Mouse (Mus musculus): ENCODE measurements at regions not wholly inside any gene's neighbourhood (a gene's known extent, or its start where the extent isn't known, plus 50 kb on each side); places are given as distances from the start of the nearest gene placed in this dataset.

DNA sequence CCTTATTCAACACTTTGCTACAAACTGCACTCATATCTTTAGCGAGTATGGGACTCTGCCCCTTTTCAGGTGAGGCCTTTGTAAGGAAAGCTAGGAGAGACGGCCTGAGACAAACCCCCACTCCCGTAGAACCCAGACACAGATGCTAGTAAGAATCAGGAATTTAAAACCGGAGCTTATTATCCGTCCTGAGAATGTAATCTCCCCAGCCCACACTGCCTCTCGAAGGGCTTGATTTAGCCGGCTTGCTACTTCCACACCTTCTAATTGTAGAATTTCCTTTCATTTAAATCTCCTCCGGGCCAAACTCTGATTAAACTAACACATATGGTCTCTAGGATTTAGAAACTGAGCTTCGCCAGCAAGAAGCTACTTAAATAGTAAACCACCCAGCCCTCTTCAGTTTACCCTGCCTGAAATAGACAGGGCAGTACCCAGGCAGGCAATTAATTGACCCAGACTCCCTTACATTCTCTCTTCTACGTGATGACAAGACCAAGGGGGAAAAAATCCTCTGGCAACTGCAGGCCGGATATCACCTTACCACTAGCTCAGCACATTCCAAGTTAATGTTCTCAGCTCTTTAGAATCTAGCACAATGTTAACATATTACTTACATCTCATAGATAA, 136.9 kb upstream of the B3galt2 start:
- TF ChIP-seq EP300 (IDR thresholded peaks at IDR 0.05; ENCODE audit: low read depth in 1 of 2, low read length in 2 of 2): no peak
- no peak for TF ChIP-seq CTCF (IDR thresholded peaks at IDR 0.05 in 2 of 3, conservative IDR thresholded peaks at IDR 0.05 in 1 of 3; ENCODE audit: control insufficient read depth in 1 of 3, insufficient read depth in 1 of 3, low read depth in 2 of 3, low read length in 3 of 3, poor library complexity in 1 of 3, severe bottlenecking in 1 of 3)
- TF ChIP-seq POLR2A (IDR thresholded peaks at IDR 0.05; ENCODE audit: control insufficient read depth in 1 of 2, insufficient read depth in 1 of 2, low read depth in 1 of 2, low read length in 2 of 2, poor library complexity in 1 of 2): no peak
- no peak for TF ChIP-seq CHD1 (IDR thresholded peaks at IDR 0.05; ENCODE audit: low read depth, low read length)
- no peak for TF ChIP-seq ETS1 (IDR thresholded peaks at IDR 0.05; ENCODE audit: low read depth, low read length)
- TF ChIP-seq TAL1 (IDR thresholded peaks at IDR 0.05; ENCODE audit: low read length): no peak
- TF ChIP-seq USF1 (IDR thresholded peaks at IDR 0.05; ENCODE audit: low read depth, low read length): no peak
- no peak for TF ChIP-seq E2F4 (IDR thresholded peaks at IDR 0.05; ENCODE audit: borderline replicate concordance, low read depth, low read length)
- TF ChIP-seq POLR2AphosphoS5 (IDR thresholded peaks at IDR 0.05; ENCODE audit: borderline replicate concordance, low read depth, low read length): no peak
- no peak for TF ChIP-seq MYC (IDR thresholded peaks at IDR 0.05; ENCODE audit: low read depth, low read length)
- no peak for TF ChIP-seq MEF2A (IDR thresholded peaks at IDR 0.05; ENCODE audit: extremely low read depth, insufficient replicate concordance, low read depth, low read length, poor library complexity, severe bottlenecking)
- TF ChIP-seq ZC3H11A (IDR thresholded peaks at IDR 0.05; ENCODE audit: low read depth, low read length): no peak
- no peak for TF ChIP-seq MAZ (IDR thresholded peaks at IDR 0.05; ENCODE audit: low read depth, low read length)
